Mouse (Mus musculus): Measurements from ENCODE around the gene B3galt6.

The B3galt6 gene

GRCm38 (mm10) chr4:155992241-155992905 is at the start of gene B3galt6, which contains the start of gene Sdf4:
Gene B3galt6 (minus strand): TSS chr4:155992649.
Gene Sdf4 (plus strand): TSS chr4:155992872.
- no peaks in the 10 kb centered on the region for H3K27me3 ChIP-seq (ENCODE audit: insufficient read depth, low read length)
- TF ChIP-seq CTCF (conservative IDR thresholded peaks at IDR 0.05; ENCODE audit: low read length) (no peak), NANOG (IDR thresholded peaks at IDR 0.05; ENCODE audit: borderline replicate concordance, low read length) (no peak), POU5F1 (IDR thresholded peaks at IDR 0.05; ENCODE audit: borderline replicate concordance, low read length) (no peak)
- H3K36me3 ChIP-seq (ENCODE audit: insufficient read depth, low read length) = peaks cover 53% of the 10 kb centered on the region
- no peaks in the 10 kb centered on the region for H3K9me3 ChIP-seq (ENCODE audit: low read length)
- H3K4me1 ChIP-seq (replicated peaks; ENCODE audit: low read depth, low read length) = peaks cover 57% of the 10 kb centered on the region
- peak within 1 kb of the TSS; percentile 97 for H3K4me3 ChIP-seq (replicated peaks; ENCODE audit: low read length)

- Histone ChIP-seq H3K4me1 (replicated peaks; ENCODE audit: low read depth, low read length) (peaks cover 56% of the 10 kb centered on the region), H3K9me3 (ENCODE audit: low read length) (no peaks in the 10 kb centered on the region), H3K36me3 (ENCODE audit: insufficient read depth, low read length) (peaks cover 5% of the 10 kb centered on the region; the same call in 1 of the 2 replicates), H3K27me3 (ENCODE audit: insufficient read depth, low read length) (peaks cover 24% of the 10 kb centered on the region), H3K4me3 (replicated peaks; ENCODE audit: low read length) (peak overlapping the region; percentile 78)
- TF ChIP-seq NANOG (IDR thresholded peaks at IDR 0.05; ENCODE audit: borderline replicate concordance, low read length) = no peak
- no peak for TF ChIP-seq CTCF (conservative IDR thresholded peaks at IDR 0.05; ENCODE audit: low read length)
- TF ChIP-seq POU5F1 (IDR thresholded peaks at IDR 0.05; ENCODE audit: borderline replicate concordance, low read length) = no peak
These were observed 42.5 kb upstream of the B3galt6 start for GRCm38 (mm10) chr4:156034901-156035300.

GRCm38 (mm10) chr4:156034301-156034700 is 41.9 kb upstream of the B3galt6 start:
- H3K4me1 ChIP-seq (replicated peaks; ENCODE audit: low read depth, low read length) = peaks cover 56% of the 10 kb centered on the region
- H3K36me3 ChIP-seq (ENCODE audit: insufficient read depth, low read length) = peaks cover 10% of the 10 kb centered on the region
- peaks cover 24% of the 10 kb centered on the region for H3K27me3 ChIP-seq (ENCODE audit: insufficient read depth, low read length)
- H3K9me3 ChIP-seq (ENCODE audit: low read length) = no peaks in the 10 kb centered on the region
- TF ChIP-seq POU5F1 (IDR thresholded peaks at IDR 0.05; ENCODE audit: borderline replicate concordance, low read length) (no peak), NANOG (IDR thresholded peaks at IDR 0.05; ENCODE audit: borderline replicate concordance, low read length) (no peak), CTCF (conservative IDR thresholded peaks at IDR 0.05; ENCODE audit: low read length) (no peak)
- H3K4me3 ChIP-seq (replicated peaks; ENCODE audit: low read length) = peak overlapping the region; percentile 78

GRCm38 (mm10) chr4:156033476-156034119 is 41.1 kb upstream of the B3galt6 start:
- peak overlapping the region; percentile 78 for H3K4me3 ChIP-seq (replicated peaks; ENCODE audit: low read length)
- TF ChIP-seq CTCF (conservative IDR thresholded peaks at IDR 0.05; ENCODE audit: low read length) = peak; percentile 95
- TF ChIP-seq NANOG (IDR thresholded peaks at IDR 0.05; ENCODE audit: borderline replicate concordance, low read length) = no peak
- no peaks in the 10 kb centered on the region for H3K9me3 ChIP-seq (ENCODE audit: low read length)
- H3K4me1 ChIP-seq (replicated peaks; ENCODE audit: low read depth, low read length) = peaks cover 56% of the 10 kb centered on the region
- peaks cover 24% of the 10 kb centered on the region for H3K27me3 ChIP-seq (ENCODE audit: insufficient read depth, low read length)
- H3K36me3 ChIP-seq (ENCODE audit: insufficient read depth, low read length) = peaks cover 17% of the 10 kb centered on the region

- peaks cover 56% of the 10 kb centered on the region for H3K4me1 ChIP-seq (replicated peaks; ENCODE audit: low read depth, low read length)
- TF ChIP-seq NANOG (IDR thresholded peaks at IDR 0.05; ENCODE audit: borderline replicate concordance, low read length) (no peak), CTCF (conservative IDR thresholded peaks at IDR 0.05; ENCODE audit: low read length) (no peak), POU5F1 (IDR thresholded peaks at IDR 0.05; ENCODE audit: borderline replicate concordance, low read length) (no peak)
- H3K9me3 ChIP-seq (ENCODE audit: low read length) = no peaks in the 10 kb centered on the region
- H3K4me3 ChIP-seq (replicated peaks; ENCODE audit: low read length) = peak overlapping the region; percentile 81
- H3K36me3 ChIP-seq (ENCODE audit: insufficient read depth, low read length) = peaks cover 24% of the 10 kb centered on the region
- peaks cover 24% of the 10 kb centered on the region for H3K27me3 ChIP-seq (ENCODE audit: insufficient read depth, low read length)
These were observed 40.4 kb upstream of the B3galt6 start for GRCm38 (mm10) chr4:156032856-156033255.

- Histone ChIP-seq H3K9me3 (ENCODE audit: low read length) (no peaks in the 10 kb centered on the region), H3K27me3 (ENCODE audit: insufficient read depth, low read length) (peaks cover 24% of the 10 kb centered on the region), H3K4me1 (replicated peaks; ENCODE audit: low read depth, low read length) (peaks cover 56% of the 10 kb centered on the region), H3K4me3 (replicated peaks; ENCODE audit: low read length) (peak overlapping the region; percentile 81), H3K36me3 (ENCODE audit: insufficient read depth, low read length) (peaks cover 35% of the 10 kb centered on the region)
- TF ChIP-seq POU5F1 (IDR thresholded peaks at IDR 0.05; ENCODE audit: borderline replicate concordance, low read length) = no peak
These were observed 39.3 kb upstream of the B3galt6 start for GRCm38 (mm10) chr4:156031593-156032391.

GRCm38 (mm10) chr4:156031255-156031592 is 38.8 kb upstream of the B3galt6 start:
- peak overlapping the region; percentile 81 for H3K4me3 ChIP-seq (replicated peaks; ENCODE audit: low read length)
- H3K27me3 ChIP-seq (ENCODE audit: insufficient read depth, low read length) = peaks cover 23% of the 10 kb centered on the region

GRCm38 (mm10) chr4:156030651-156031118 is 38.2 kb upstream of the B3galt6 start:
- peaks cover 57% of the 10 kb centered on the region for H3K4me1 ChIP-seq (replicated peaks; ENCODE audit: low read depth, low read length)
- TF ChIP-seq CTCF (conservative IDR thresholded peaks at IDR 0.05; ENCODE audit: low read length) = no peak
- no peak for TF ChIP-seq NANOG (IDR thresholded peaks at IDR 0.05; ENCODE audit: borderline replicate concordance, low read length)
- TF ChIP-seq POU5F1 (IDR thresholded peaks at IDR 0.05; ENCODE audit: borderline replicate concordance, low read length) = no peak
- peak overlapping the region; percentile 81 for H3K4me3 ChIP-seq (replicated peaks; ENCODE audit: low read length)
- H3K27me3 ChIP-seq (ENCODE audit: insufficient read depth, low read length) = peaks cover 18% of the 10 kb centered on the region
- H3K9me3 ChIP-seq (ENCODE audit: low read length) = no peaks in the 10 kb centered on the region
- peaks cover 46% of the 10 kb centered on the region for H3K36me3 ChIP-seq (ENCODE audit: insufficient read depth, low read length)

More at GRCm38 (mm10) chr4:156031255-156031592, 38.8 kb upstream of the B3galt6 start:
- peaks cover 57% of the 10 kb centered on the region for H3K4me1 ChIP-seq (replicated peaks; ENCODE audit: low read depth, low read length)
- H3K36me3 ChIP-seq (ENCODE audit: insufficient read depth, low read length) = peaks cover 40% of the 10 kb centered on the region
- H3K9me3 ChIP-seq (ENCODE audit: low read length) = no peaks in the 10 kb centered on the region
- no peak for TF ChIP-seq NANOG (IDR thresholded peaks at IDR 0.05; ENCODE audit: borderline replicate concordance, low read length)
